Mouse (Mus musculus) lung, embryonic 16.5 days (tissue): ENCODE measurements around the gene Pkd1. TPM values are rescaled to one million over a fixed set of nuclear protein-coding genes. Genes with fewer than 3 reads are reported as not detected.

Experiments
- ATAC-seq: fragments of 200-750 bp; cut with Nextera tagmentation; 2 replicates; pipeline ENCODE4 v1.8.0; 2017; ENCODE audit warnings: low read depth, mild to moderate bottlenecking, moderate library complexity
- H3K27ac ChIP-seq: fragments of 300-500 bp; sonication (generic); 2 replicates; pipeline ENCODE4 v1.5.1; 2014; ENCODE audit warnings: mild to moderate bottlenecking, control low read depth, low read length
- H3K27me3 ChIP-seq: fragments of 300-500 bp; sonication (generic); 2 replicates; pipeline ENCODE4 v1.6.1; 2014; ENCODE audit warnings: low read depth, low read length, mixed read lengths; ENCODE audit not compliant: control insufficient read depth, insufficient read depth
- H3K36me3 ChIP-seq: fragments of 300-500 bp; sonication (generic); 2 replicates; pipeline ENCODE4 v1.6.1; 2014; ENCODE audit warnings: low read length; ENCODE audit not compliant: control insufficient read depth, insufficient read depth
- H3K4me1 ChIP-seq: fragments of 300-500 bp; sonication (generic); replicated peaks from 2 replicates; pipeline ENCODE4 v1.6.1; 2014; ENCODE audit warnings: low read length, mixed read lengths; ENCODE audit not compliant: control insufficient read depth, insufficient read depth
- H3K4me2 ChIP-seq: fragments of 300-500 bp; sonication (generic); 2 replicates; pipeline ENCODE4 v1.6.1; 2014; ENCODE audit warnings: low read depth, low read length, control low read depth
- H3K4me3 ChIP-seq: fragments of 300-500 bp; sonication (generic); 2 replicates; pipeline ENCODE4 v1.5.1; 2014; ENCODE audit warnings: mild to moderate bottlenecking, low read length, control low read depth
- H3K9ac ChIP-seq: fragments of 300-500 bp; sonication (generic); 2 replicates; pipeline ENCODE4 v1.6.1; 2014; ENCODE audit warnings: low read length, control low read depth
- H3K9me3 ChIP-seq: fragments of 300-500 bp; sonication (generic); 2 replicates; pipeline ENCODE4 v1.6.1; 2016; ENCODE audit warnings: low read length; ENCODE audit not compliant: control insufficient read depth
- WGBS: fragments of 180-500 bp; shearing (Covaris S2); extraction: QIAGEN DNeasy Blood & Tissue Kit; methylation state at CpG from one replicate; pipeline ENCODE4 v1.1.7; 2014; 5-methylcytosine and 5-hydroxymethylcytosine counted together
- polyA plus RNA-seq: library from polyadenylated mRNA; unstranded; fragments of >200 nt; fragmentation: Nextera tagmentation; extraction: Ambion mirVana; gene quantifications from 2 replicates; pipeline ENCODE4 v1.2.1, GENCODE M21; 2015

Pkd1 gene
- polyA plus RNA-seq, 1 experiment from 2014 or later, result 21.6 TPM

GRCm38 (mm10) chr17:24544613-24545012, 5.0 kb upstream of the Pkd1 start:
- no peak for ATAC-seq
- H3K4me2 ChIP-seq, result no peak overlapping the region; the same call in 1 of the 2 replicates

GRCm38 (mm10) chr17:24545247-24545646, 4.4 kb upstream of the Pkd1 start:
- Histone ChIP-seq H3K9ac (no peak overlapping the region), H3K4me2 (no peak overlapping the region), H3K27me3 (no peaks in the 10 kb centered on the region), H3K36me3 (no peaks in the 10 kb centered on the region), H3K4me1 (peaks cover 3% of the 10 kb centered on the region; the same call in 1 of the 2 replicates), H3K4me3 (no peak overlapping the region), H3K27ac (no peak overlapping the region), H3K9me3 (no peaks in the 10 kb centered on the region)
- 80% methylated on average over 2 of the region's 2 CpGs for WGBS
- no peak for ATAC-seq

More at GRCm38 (mm10) chr17:24544613-24545012, 5.0 kb upstream of the Pkd1 start:
- H3K9me3 ChIP-seq, result no peaks in the 10 kb centered on the region
- H3K4me3 ChIP-seq, result no peak overlapping the region
- WGBS, result 9% methylated on average over 12 of the region's 12 CpGs
- H3K27me3 ChIP-seq, result no peaks in the 10 kb centered on the region
- peak overlapping the region; percentile 8; the same call in 1 of the 2 replicates for H3K9ac ChIP-seq
- no peak overlapping the region for H3K27ac ChIP-seq
- H3K4me1 ChIP-seq, result peaks cover 3% of the 10 kb centered on the region; the same call in 1 of the 2 replicates
- H3K36me3 ChIP-seq, result no peaks in the 10 kb centered on the region

GRCm38 (mm10) chr17:24546234-24546633, 3.4 kb upstream of the Pkd1 start:
- ATAC-seq, result no peak
- Histone ChIP-seq H3K4me2 (no peak overlapping the region), H3K9ac (no peak overlapping the region), H3K27ac (no peak overlapping the region), H3K4me1 (peaks cover 8% of the 10 kb centered on the region), H3K27me3 (no peaks in the 10 kb centered on the region), H3K36me3 (no peaks in the 10 kb centered on the region), H3K9me3 (no peaks in the 10 kb centered on the region), H3K4me3 (no peak overlapping the region)
- WGBS, result 68% methylated on average over 3 of the region's 3 CpGs

- Histone ChIP-seq H3K4me3 (peak overlapping the region; percentile 82), H3K9me3 (no peaks in the 10 kb centered on the region), H3K27me3 (no peaks in the 10 kb centered on the region), H3K4me1 (peaks cover 17% of the 10 kb centered on the region), H3K9ac (peak overlapping the region; percentile 55), H3K4me2 (peak overlapping the region; percentile 69), H3K27ac (peak overlapping the region; percentile 78; the same call in 1 of the 2 replicates), H3K36me3 (no peaks in the 10 kb centered on the region)
- ATAC-seq, result no peak
- WGBS, result 16% methylated on average over 9 of the region's 9 CpGs
Measured at GRCm38 (mm10) chr17:24548435-24548834, 1.2 kb upstream of the Pkd1 start.

- Histone ChIP-seq H3K4me2 (peak overlapping the region; percentile 69), H3K36me3 (no peaks in the 10 kb centered on the region), H3K9me3 (no peaks in the 10 kb centered on the region), H3K4me3 (peak overlapping the region; percentile 82), H3K9ac (peak overlapping the region; percentile 55), H3K27me3 (no peaks in the 10 kb centered on the region), H3K4me1 (peaks cover 17% of the 10 kb centered on the region), H3K27ac (peak overlapping the region; percentile 78)
- WGBS, result 1% methylated on average over 23 of the region's 23 CpGs
- peak; percentile 15; the same call in 1 of the 2 replicates for ATAC-seq
Measured at GRCm38 (mm10) chr17:24548921-24549617, 565 bp upstream of the Pkd1 start.

GRCm38 (mm10) chr17:24550416-24551049, 899 bp downstream of the Pkd1 start:
- Histone ChIP-seq H3K27me3 (no peaks in the 10 kb centered on the region), H3K4me1 (peaks cover 17% of the 10 kb centered on the region), H3K9me3 (no peaks in the 10 kb centered on the region), H3K9ac (peak overlapping the region; percentile 82), H3K27ac (peak overlapping the region; percentile 93), H3K4me3 (peak overlapping the region; percentile 82), H3K4me2 (peak overlapping the region; percentile 78), H3K36me3 (no peaks in the 10 kb centered on the region)
- WGBS, result under 1% methylated on average over 44 of the region's 44 CpGs
- ATAC-seq, result peak; percentile 73

- peak overlapping the region; percentile 93 for H3K27ac ChIP-seq
- H3K27me3 ChIP-seq, result no peaks in the 10 kb centered on the region
- H3K4me3 ChIP-seq, result peak overlapping the region; percentile 82
- H3K9me3 ChIP-seq, result no peaks in the 10 kb centered on the region
- peak overlapping the region; percentile 82 for H3K9ac ChIP-seq
- 52% methylated on average over 3 of the region's 3 CpGs for WGBS
- no peaks in the 10 kb centered on the region for H3K36me3 ChIP-seq
- no peak for ATAC-seq
- peaks cover 17% of the 10 kb centered on the region for H3K4me1 ChIP-seq
- peak overlapping the region; percentile 78 for H3K4me2 ChIP-seq
Measured at GRCm38 (mm10) chr17:24551050-24551444, 1.4 kb downstream of the Pkd1 start.

- no peak overlapping the region for H3K4me2 ChIP-seq
- no peak overlapping the region for H3K4me3 ChIP-seq
- peaks cover 27% of the 10 kb centered on the region for H3K4me1 ChIP-seq
- peak; percentile 24; the same call in 1 of the 2 replicates for ATAC-seq
- H3K36me3 ChIP-seq, result no peaks in the 10 kb centered on the region
- no peaks in the 10 kb centered on the region for H3K27me3 ChIP-seq
- H3K27ac ChIP-seq, result peak overlapping the region; percentile 97; the same call in 1 of the 2 replicates
- 74% methylated on average over 7 of the region's 7 CpGs for WGBS
- H3K9me3 ChIP-seq, result no peaks in the 10 kb centered on the region
- no peak overlapping the region for H3K9ac ChIP-seq
Measured at GRCm38 (mm10) chr17:24557091-24557490, 7.5 kb downstream of the Pkd1 start.

- Histone ChIP-seq H3K9ac (peak overlapping the region; percentile 39; the same call in 1 of the 2 replicates), H3K9me3 (no peaks in the 10 kb centered on the region), H3K4me3 (no peak overlapping the region), H3K4me1 (peaks cover 25% of the 10 kb centered on the region), H3K4me2 (peak overlapping the region; percentile 36), H3K27ac (peak overlapping the region; percentile 97), H3K27me3 (no peaks in the 10 kb centered on the region), H3K36me3 (no peaks in the 10 kb centered on the region)
- WGBS, result 32% methylated on average over 4 of the region's 4 CpGs
- peak; percentile 73 for ATAC-seq
Measured at GRCm38 (mm10) chr17:24558600-24559099, 9.0 kb downstream of the Pkd1 start.
